Mouse (Mus musculus): Measurements from ENCODE around the gene Krtap4-1. TPM values are rescaled to one million over a fixed set of nuclear protein-coding genes. Genes with fewer than 3 reads are reported as not detected.

The Krtap4-1 gene
- not detected for polyA plus RNA-seq (2017; shearing (Covaris generic))

GRCm38 (mm10) chr11:99628138-99628537, at the start of gene Krtap4-1:
TSS of gene Krtap4-1 (minus strand) at chr11:99628238.

GRCm38 (mm10) chr11:99665860-99666259, 37.8 kb upstream of the Krtap4-1 start, which contains the start of gene Krtap4-6:
TSS of gene Krtap4-6 (minus strand) at chr11:99665960.

GRCm38 (mm10) chr11:99658467-99659010, 30.5 kb upstream of the Krtap4-1 start, which contains the start of gene Gm11563:
TSS of gene Gm11563 (minus strand) at chr11:99658960.

DNA sequence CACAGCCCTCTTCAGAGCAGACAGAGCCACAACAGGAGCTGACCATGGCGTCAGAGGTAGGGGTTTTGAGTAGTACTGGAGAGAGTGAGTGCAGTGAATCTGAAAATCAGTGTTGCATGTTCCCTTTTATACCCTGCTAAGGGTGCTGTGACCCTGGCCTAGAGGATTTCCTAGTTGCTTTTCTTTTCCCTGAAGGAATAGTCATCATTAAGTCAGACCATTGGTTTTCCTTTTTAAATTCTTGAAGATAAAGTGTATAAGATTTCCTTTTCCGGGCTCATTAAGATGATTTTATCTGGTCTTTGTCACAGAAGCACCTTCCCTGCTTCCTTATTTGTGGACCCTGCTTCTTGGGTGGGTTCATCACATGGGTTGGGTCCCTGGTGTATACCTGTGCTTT, 22.1 kb upstream of the Krtap4-1 start, which contains the start of gene Gm11555:
TSS of gene Gm11555 (minus strand) at position 101 of the 400 bp plus-strand sequence.

GRCm38 (mm10) chr11:99643635-99644139, 15.6 kb upstream of the Krtap4-1 start, which contains the start of gene Krtap4-7:
TSS of gene Krtap4-7 (minus strand) at chr11:99644089.

GRCm38 (mm10) chr11:99634653-99635134, 6.7 kb upstream of the Krtap4-1 start, which contains the start of gene Krtap4-2:
TSS of gene Krtap4-2 (minus strand) at chr11:99635084.

DNA sequence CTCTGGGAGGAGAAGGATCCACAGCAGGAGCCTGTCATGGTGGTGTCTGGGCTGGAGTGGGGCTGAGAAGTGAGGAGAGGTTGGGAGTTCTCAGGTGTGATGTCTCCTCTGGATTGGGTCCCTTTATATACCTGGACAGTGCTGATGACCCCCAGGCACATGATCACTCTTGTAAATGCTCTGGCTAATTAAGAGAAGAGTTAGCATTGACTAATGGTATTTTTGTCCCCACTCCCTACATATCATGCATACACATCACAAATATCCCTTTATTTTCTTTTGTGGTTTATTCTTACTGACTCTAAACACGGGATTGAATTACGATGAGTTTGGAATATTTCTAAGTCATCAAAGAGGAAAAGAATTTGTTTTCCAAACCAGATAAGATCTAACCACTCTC, 7.7 kb downstream of the Krtap4-1 start, which contains the start of gene Gm11562:
TSS of gene Gm11562 (minus strand) at position 101 of the 400 bp plus-strand sequence.

GRCm38 (mm10) chr11:99614796-99615363, 13.2 kb downstream of the Krtap4-1 start, which contains the start of gene Krtap2-4:
TSS of gene Krtap2-4 (minus strand) at chr11:99614846.

GRCm38 (mm10) chr11:99610089-99610488, 17.9 kb downstream of the Krtap4-1 start, which contains the start of gene Gm11937:
TSS of gene Gm11937 (minus strand) at chr11:99610189.

DNA sequence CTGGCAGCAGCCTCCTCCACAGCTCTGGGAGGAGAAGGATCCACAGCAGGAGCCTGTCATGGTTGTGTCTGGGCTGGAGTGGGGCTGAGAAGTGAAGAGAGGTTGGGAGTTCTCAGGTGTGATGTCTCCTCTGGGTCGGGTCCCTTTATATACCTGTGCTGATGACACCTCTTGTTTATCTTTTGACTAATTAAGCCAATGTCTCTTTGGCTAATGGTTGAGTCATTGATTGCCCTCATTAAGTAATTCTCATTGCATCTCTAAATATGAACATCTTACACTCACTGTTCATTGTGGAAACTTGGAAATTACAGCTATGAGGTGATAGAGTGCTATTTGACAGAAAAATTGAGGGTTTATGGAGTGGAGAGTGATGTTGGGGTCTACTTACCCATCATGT, 24.8 kb downstream of the Krtap4-1 start, which contains the start of gene Gm11938:
TSS of gene Gm11938 (minus strand) at position 101 of the 400 bp plus-strand sequence.

DNA sequence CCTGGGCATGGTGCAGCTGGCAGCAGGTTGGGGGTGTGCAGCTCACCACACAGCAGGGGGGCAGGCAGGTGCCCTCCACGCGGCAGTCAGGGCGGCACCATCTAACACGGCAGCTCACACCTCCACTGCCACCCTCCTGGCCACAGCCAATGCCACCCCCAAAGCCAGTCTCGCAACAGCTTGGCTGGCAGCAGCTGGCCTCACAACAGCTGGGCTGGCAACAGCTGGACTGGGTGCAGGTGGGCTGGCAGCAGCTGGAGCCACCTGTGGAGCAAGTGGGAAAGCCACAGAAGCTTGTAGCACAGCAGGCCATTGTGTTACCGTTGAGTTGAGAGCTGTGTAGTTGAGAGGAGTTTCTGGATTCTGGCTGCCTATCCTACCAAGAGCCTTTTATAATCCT, 30.3 kb downstream of the Krtap4-1 start, which contains the start of gene Krtap9-3:
TSS of gene Krtap9-3 (minus strand) at position 364 of the 400 bp plus-strand sequence.

GRCm38 (mm10) chr11:99590981-99591380, 37.1 kb downstream of the Krtap4-1 start, which contains the start of gene Krtap1-3:
TSS of gene Krtap1-3 (minus strand) at chr11:99591339.

DNA sequence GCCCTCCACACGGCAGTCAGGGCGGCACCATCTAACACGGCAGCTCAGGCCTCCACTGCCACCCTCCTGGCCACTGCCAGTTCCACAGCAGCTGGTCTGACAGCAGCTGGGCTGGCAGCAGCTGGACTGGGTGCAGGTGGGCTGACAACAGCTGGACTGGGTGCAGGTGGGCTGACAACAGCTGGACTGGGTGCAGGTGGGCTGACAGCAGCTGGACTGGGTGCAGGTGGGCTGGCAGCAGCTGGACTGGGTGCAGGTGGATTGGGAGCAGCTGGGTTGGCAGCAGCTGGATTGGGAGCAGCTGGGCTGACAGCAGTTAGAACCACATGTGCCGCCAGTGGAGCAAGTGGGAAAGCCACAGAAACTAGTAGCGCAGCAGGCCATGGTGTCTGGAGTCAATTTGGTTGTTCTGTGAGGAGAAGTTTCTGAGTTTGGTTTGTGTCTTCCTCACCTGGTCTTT, 44.8 kb downstream of the Krtap4-1 start, which contains the start of gene Krtap1-4:
TSS of gene Krtap1-4 (minus strand) at position 410 of the 460 bp plus-strand sequence.

GRCm38 (mm10) chr11:99580636-99581035, 47.4 kb downstream of the Krtap4-1 start, which contains the start of gene Krtap1-5:
TSS of gene Krtap1-5 (minus strand) at chr11:99581016.

Other genes with a start within 250 kb of the Krtap4-1 start
- 10.1 TPM for gene Krt10, start 238.9 kb downstream of the Krtap4-1 start, polyA plus RNA-seq (2017; shearing (Covaris generic))
- gene Krt12, start 206.0 kb downstream of the Krtap4-1 start, polyA plus RNA-seq (2017; shearing (Covaris generic)), result not detected
- gene Krt20, start 190.1 kb downstream of the Krtap4-1 start, polyA plus RNA-seq (2017; shearing (Covaris generic)), result 0.26 TPM
- gene Krt23, start 135.1 kb downstream of the Krtap4-1 start, polyA plus RNA-seq (2017; shearing (Covaris generic)), result not detected
- not detected for gene Krt39, start 106.9 kb downstream of the Krtap4-1 start, polyA plus RNA-seq (2017; shearing (Covaris generic))
- not detected for gene Krt40, start 85.1 kb downstream of the Krtap4-1 start, polyA plus RNA-seq (2017; shearing (Covaris generic))
- gene Krtap3-3, start 77.4 kb downstream of the Krtap4-1 start, polyA plus RNA-seq (2017; shearing (Covaris generic)), result not detected
- gene Krtap3-2, start 71.4 kb downstream of the Krtap4-1 start, polyA plus RNA-seq (2017; shearing (Covaris generic)), result 0.74 TPM
- not detected for gene Gm11939, start 68.8 kb downstream of the Krtap4-1 start, polyA plus RNA-seq (2017; shearing (Covaris generic))
- gene Krtap3-1, start 61.6 kb downstream of the Krtap4-1 start, polyA plus RNA-seq (2017; shearing (Covaris generic)), result not detected
- gene Krtap1-5, start 47.2 kb downstream of the Krtap4-1 start, polyA plus RNA-seq (2017; shearing (Covaris generic)), result not detected
- 0.90 TPM for gene Krtap1-4, start 44.6 kb downstream of the Krtap4-1 start, polyA plus RNA-seq (2017; shearing (Covaris generic))
- not detected for gene Krtap1-3, start 36.9 kb downstream of the Krtap4-1 start, polyA plus RNA-seq (2017; shearing (Covaris generic))
- gene Krtap9-3, start 30.1 kb downstream of the Krtap4-1 start, polyA plus RNA-seq (2017; shearing (Covaris generic)), result not detected
- gene Gm11938, start 24.9 kb downstream of the Krtap4-1 start, polyA plus RNA-seq (2017; shearing (Covaris generic)), result not detected
- not detected for gene Gm11937, start 18.0 kb downstream of the Krtap4-1 start, polyA plus RNA-seq (2017; shearing (Covaris generic))
- gene Krtap2-4, start 13.4 kb downstream of the Krtap4-1 start, polyA plus RNA-seq (2017; shearing (Covaris generic)), result not detected
- not detected for gene Gm11562, start 7.8 kb downstream of the Krtap4-1 start, polyA plus RNA-seq (2017; shearing (Covaris generic))
- gene Krtap4-2, start 6.8 kb upstream of the Krtap4-1 start, polyA plus RNA-seq (2017; shearing (Covaris generic)), result not detected
- gene Krtap4-7, start 15.9 kb upstream of the Krtap4-1 start, polyA plus RNA-seq (2017; shearing (Covaris generic)), result not detected
- gene Gm11555, start 22.0 kb upstream of the Krtap4-1 start, polyA plus RNA-seq (2017; shearing (Covaris generic)), result not detected
- gene Gm11563, start 30.7 kb upstream of the Krtap4-1 start, polyA plus RNA-seq (2017; shearing (Covaris generic)), result not detected
- gene Krtap4-6, start 37.7 kb upstream of the Krtap4-1 start, polyA plus RNA-seq (2017; shearing (Covaris generic)), result not detected
- gene Gm14190, start 62.5 kb upstream of the Krtap4-1 start, polyA plus RNA-seq (2017; shearing (Covaris generic)), result not detected
- gene Gm14180, start 106.1 kb upstream of the Krtap4-1 start, polyA plus RNA-seq (2017; shearing (Covaris generic)), result not detected
- gene Gm11595, start 144.7 kb upstream of the Krtap4-1 start, polyA plus RNA-seq (2017; shearing (Covaris generic)), result not detected
- gene Krtap4-8, start 152.5 kb upstream of the Krtap4-1 start, polyA plus RNA-seq (2017; shearing (Covaris generic)), result not detected
- gene Krtap4-9, start 157.0 kb upstream of the Krtap4-1 start, polyA plus RNA-seq (2017; shearing (Covaris generic)), result not detected
- not detected for gene Gm11596, start 165.2 kb upstream of the Krtap4-1 start, polyA plus RNA-seq (2017; shearing (Covaris generic))
- not detected for gene Gm11569, start 170.7 kb upstream of the Krtap4-1 start, polyA plus RNA-seq (2017; shearing (Covaris generic))
- not detected for gene Gm11554, start 176.2 kb upstream of the Krtap4-1 start, polyA plus RNA-seq (2017; shearing (Covaris generic))
- not detected for gene Krtap4-13, start 181.7 kb upstream of the Krtap4-1 start, polyA plus RNA-seq (2017; shearing (Covaris generic))
- not detected for gene Gm11564, start 187.4 kb upstream of the Krtap4-1 start, polyA plus RNA-seq (2017; shearing (Covaris generic))
- not detected for gene 2300003K06Rik, start 209.8 kb upstream of the Krtap4-1 start, polyA plus RNA-seq (2017; shearing (Covaris generic))
- gene Krtap4-16, start 223.4 kb upstream of the Krtap4-1 start, polyA plus RNA-seq (2017; shearing (Covaris generic)), result not detected
- gene Gm11568, start 229.7 kb upstream of the Krtap4-1 start, polyA plus RNA-seq (2017; shearing (Covaris generic)), result not detected
- not detected for gene Gm11559, start 236.2 kb upstream of the Krtap4-1 start, polyA plus RNA-seq (2017; shearing (Covaris generic))
- not detected for gene Krtap9-1, start 245.2 kb upstream of the Krtap4-1 start, polyA plus RNA-seq (2017; shearing (Covaris generic))